Mouse (Mus musculus) liver, embryonic 14.5 days (tissue): ENCODE data around the gene Fgfr2.

Experiments used
- CTCF ChIP-seq: IDR thresholded peaks from 2 replicates; pipeline ENCODE4 v1.5.1; 2016; ENCODE audit warnings: antibody characterized with exemption, low read depth, control low read depth
- EP300 ChIP-seq: IDR thresholded peaks from 2 replicates; pipeline ENCODE4 v1.6.1; 2016; ENCODE audit warnings: antibody characterized with exemption, low read depth

- TF ChIP-seq EP300 (no peak), CTCF (no peak)
These were observed 2629.8 kb downstream of the Fgfr2 start for GRCm38 (mm10) chr7:130493346-130493745.
